Mouse (Mus musculus) hematopoietic multipotent progenitor cell, adult 10-12 weeks (in vitro differentiated cells): ENCODE measurements around the gene Shank1. TPM values are rescaled to one million over a fixed set of nuclear protein-coding genes. Genes with fewer than 3 reads are reported as not detected.

Experiments
- polyA plus RNA-seq: library from polyadenylated mRNA; stranded (reverse); fragments of >175 nt; gene quantifications from 2 replicates; pipeline ENCODE4 v1.2.3, GENCODE M21; 2012; ENCODE audit warnings: low replicate concordance

Gene Shank1
- 36.0 and 52.3 TPM in 2 replicates for polyA plus RNA-seq

GRCm38 (mm10) chr7:44309475-44310284, at the start of gene Shank1:
Gene Shank1 (plus strand): TSS chr7:44310253.

GRCm38 (mm10) chr7:44261147-44261546, 48.9 kb upstream of the Shank1 start, which contains the start of gene Gm15517:
Gene Gm15517 (plus strand): TSS chr7:44261447.

DNA sequence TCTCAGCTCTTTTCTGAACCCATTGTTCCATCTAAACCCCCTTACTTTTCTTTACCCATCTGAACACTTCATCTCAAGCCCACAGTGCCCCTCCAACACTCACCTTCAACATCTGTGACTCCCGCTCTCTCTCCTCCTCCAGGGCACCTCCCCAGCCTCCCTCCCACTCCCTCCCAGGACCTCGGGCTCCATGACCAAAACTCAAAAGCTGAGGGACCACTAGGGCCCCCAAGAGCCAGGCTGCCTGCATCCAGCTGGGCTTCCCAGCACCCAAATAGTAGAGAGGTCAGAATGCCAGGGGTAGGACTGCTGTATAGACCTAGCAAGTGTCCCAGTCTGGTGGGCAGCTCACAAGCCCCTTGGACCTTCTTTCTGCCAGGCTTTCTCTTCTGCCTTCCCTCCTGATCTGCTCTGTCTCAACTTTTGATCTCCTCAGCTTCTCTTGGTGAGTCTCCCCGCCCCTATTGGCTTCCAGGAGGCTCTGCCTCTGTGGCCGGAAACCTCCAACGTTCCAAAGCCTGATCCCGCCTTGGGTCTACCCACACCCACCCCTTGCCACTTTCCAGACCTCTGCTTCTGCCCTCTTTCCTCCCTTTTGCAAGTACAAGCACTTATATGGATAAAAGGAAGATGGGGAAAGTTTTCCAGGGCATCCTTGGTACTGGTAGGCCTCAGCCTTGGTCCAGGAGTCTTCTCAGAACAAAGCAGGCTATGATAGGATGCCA, 3.4 kb upstream of the Shank1 start, which contains the start of gene Clec11a:
Gene Clec11a (minus strand): TSS at position 387 of the 725 bp plus-strand sequence.

GRCm38 (mm10) chr7:44383980-44384715, 74.1 kb downstream of the Shank1 start, which contains the start of gene Syt3:
Gene Syt3 (plus strand): TSS chr7:44384102.

DNA sequence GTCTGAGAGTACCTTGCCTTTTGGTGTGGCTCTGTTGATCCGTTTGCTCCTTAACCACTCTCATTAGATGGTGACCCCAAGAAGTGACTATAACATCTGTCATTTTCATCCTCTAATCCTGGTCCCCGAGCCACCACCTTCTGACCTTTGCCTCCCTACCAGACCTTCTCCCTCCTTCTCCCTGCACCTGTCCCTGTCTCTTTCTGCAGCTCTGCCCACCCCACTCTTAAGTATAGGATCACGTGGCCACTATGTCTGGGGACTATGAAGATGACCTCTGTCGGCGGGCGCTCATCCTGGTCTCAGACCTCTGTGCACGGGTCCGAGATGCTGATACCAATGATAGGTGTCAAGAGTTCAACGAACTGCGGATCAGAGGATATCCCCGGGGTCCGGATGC, 75.7 kb downstream of the Shank1 start, which contains the start of gene 1700008O03Rik:
Gene 1700008O03Rik (minus strand): TSS at position 101 of the 400 bp plus-strand sequence.

Other genes with a start within 250 kb of the Shank1 start
- gene Klk1b21, start 207.9 kb upstream of the Shank1 start, polyA plus RNA-seq: not detected in 2 replicates
- gene Klk1b22, start 197.6 kb upstream of the Shank1 start, polyA plus RNA-seq: not detected in 2 replicates
- not detected in 2 replicates for gene Klk1b16, start 173.5 kb upstream of the Shank1 start, polyA plus RNA-seq
- not detected in 2 replicates for gene Klk1b24, start 122.0 kb upstream of the Shank1 start, polyA plus RNA-seq
- gene Klk1b3, start 112.1 kb upstream of the Shank1 start, polyA plus RNA-seq: not detected in 2 replicates
- not detected in 2 replicates for gene Klk1b4, start 102.8 kb upstream of the Shank1 start, polyA plus RNA-seq
- gene Klk1b5, start 94.3 kb upstream of the Shank1 start, polyA plus RNA-seq: not detected in 2 replicates
- 16.7 and 28.0 TPM in 2 replicates for gene Klk1, start 84.9 kb upstream of the Shank1 start, polyA plus RNA-seq
- not detected in 2 replicates for gene Gm36864, start 74.1 kb upstream of the Shank1 start, polyA plus RNA-seq
- gene 1700028J19Rik, start 63.6 kb upstream of the Shank1 start, polyA plus RNA-seq: 0.10 TPM in 1 of 2 replicates, not detected in the other
- 155 and 164 TPM in 2 replicates for gene 2410002F23Rik, start 63.5 kb upstream of the Shank1 start, polyA plus RNA-seq
- not detected in 2 replicates for gene Acp4, start 52.9 kb upstream of the Shank1 start, polyA plus RNA-seq
- not detected in 2 replicates for gene Gm15517, start 48.8 kb upstream of the Shank1 start, polyA plus RNA-seq
- 1.6 and 1.7 TPM in 2 replicates for gene Clec11a, start 3.4 kb upstream of the Shank1 start, polyA plus RNA-seq
- gene Syt3, start 73.8 kb downstream of the Shank1 start, polyA plus RNA-seq: 0.90 and 1.6 TPM in 2 replicates
- 0.36 and 0.40 TPM in 2 replicates for gene 1700008O03Rik, start 75.6 kb downstream of the Shank1 start, polyA plus RNA-seq
- not detected in 2 replicates for gene Lrrc4b, start 118.8 kb downstream of the Shank1 start, polyA plus RNA-seq
- not detected in 2 replicates for gene Aspdh, start 155.1 kb downstream of the Shank1 start, polyA plus RNA-seq
- 245 and 532 TPM in 2 replicates for gene Josd2, start 157.7 kb downstream of the Shank1 start, polyA plus RNA-seq
- 279 and 432 TPM in 2 replicates for gene Emc10, start 186.3 kb downstream of the Shank1 start, polyA plus RNA-seq
- 18.2 and 39.1 TPM in 2 replicates for gene Fam71e1, start 186.3 kb downstream of the Shank1 start, polyA plus RNA-seq
- 0.61 and 1.4 TPM in 2 replicates for gene Mybpc2, start 214.4 kb downstream of the Shank1 start, polyA plus RNA-seq
- gene Spib, start 221.8 kb downstream of the Shank1 start, polyA plus RNA-seq: 694 and 1,266 TPM in 2 replicates
- 150 and 176 TPM in 2 replicates for gene Pold1, start 238.6 kb downstream of the Shank1 start, polyA plus RNA-seq
- 388 and 706 TPM in 2 replicates for gene Nr1h2, start 243.7 kb downstream of the Shank1 start, polyA plus RNA-seq